Mouse (Mus musculus) thymus, adult 2 months (tissue): Measurements from ENCODE around the gene Calr4.

Source experiments
- CTCF ChIP-seq: fragments of 200-500 bp; IDR thresholded peaks from 2 replicates; pipeline ENCODE4 v1.5.1; 2012; ENCODE audit warnings: mild to moderate bottlenecking, control low read depth, low read length, moderate library complexity, borderline replicate concordance; ENCODE audit not compliant: control insufficient read depth, poor library complexity, insufficient read depth; ENCODE audit errors: extremely low read depth
- POLR2A ChIP-seq: fragments of 200-500 bp; IDR thresholded peaks from 2 replicates; pipeline ENCODE4 v1.6.1; 2012; ENCODE audit warnings: mild to moderate bottlenecking, low read length, control low read depth, moderate library complexity; ENCODE audit not compliant: control insufficient read depth, poor library complexity, insufficient read depth; ENCODE audit errors: extremely low read depth

DNA sequence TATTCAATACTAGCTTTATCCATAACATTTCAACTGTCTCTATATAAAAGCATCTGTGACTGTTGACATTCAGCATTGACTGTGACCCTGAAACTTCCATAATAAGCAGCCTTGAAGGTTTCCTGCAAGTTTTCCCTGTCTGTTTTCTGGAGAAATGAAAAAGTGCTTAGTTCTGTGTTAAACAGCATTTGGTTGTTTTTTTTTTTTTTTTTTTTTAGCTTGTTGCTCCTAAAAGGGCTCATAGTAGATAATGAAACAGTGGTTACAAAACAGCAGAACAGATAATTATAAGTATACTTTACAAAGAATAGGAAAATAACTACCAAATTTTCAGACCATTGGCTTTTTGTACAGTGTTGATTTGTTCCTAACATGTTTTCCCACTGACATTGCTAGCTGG is 60.3 kb downstream of the Calr4 start:
- TF ChIP-seq CTCF (no peak), POLR2A (no peak)
